Mouse (Mus musculus): ENCODE measurements at regions not wholly inside any gene's neighbourhood (a gene's known extent, or its start where the extent isn't known, plus 50 kb on each side); places are given as distances from the start of the nearest gene placed in this dataset.
A peak's percentile ranks its signal among the peaks of the same experiment; 100 is the strongest.

- H3K9me3 ChIP-seq (replicated peaks): no peaks in the 10 kb centered on the region
- H3K9ac ChIP-seq: no peak overlapping the region
- peak; percentile 70 for ATAC-seq
- H3K4me1 ChIP-seq: no peaks in the 10 kb centered on the region
- H3K4me2 ChIP-seq: no peak overlapping the region
- no peaks in the 10 kb centered on the region for H3K36me3 ChIP-seq (ENCODE audit: poor library complexity, severe bottlenecking)
- H3K4me3 ChIP-seq: no peak overlapping the region
- no peak overlapping the region for H3K27ac ChIP-seq
- WGBS: 31% methylated on average over 3 of the region's 3 CpGs
- no peaks in the 10 kb centered on the region for H3K27me3 ChIP-seq
Observed at GRCm38 (mm10) chr4:73163271-73163727, 241.6 kb downstream of the Gm11487 start.

Measured in forebrain, embryonic 13.5 days (tissue).